Mouse (Mus musculus): ENCODE measurements around the gene Mfsd2a.

DNA sequence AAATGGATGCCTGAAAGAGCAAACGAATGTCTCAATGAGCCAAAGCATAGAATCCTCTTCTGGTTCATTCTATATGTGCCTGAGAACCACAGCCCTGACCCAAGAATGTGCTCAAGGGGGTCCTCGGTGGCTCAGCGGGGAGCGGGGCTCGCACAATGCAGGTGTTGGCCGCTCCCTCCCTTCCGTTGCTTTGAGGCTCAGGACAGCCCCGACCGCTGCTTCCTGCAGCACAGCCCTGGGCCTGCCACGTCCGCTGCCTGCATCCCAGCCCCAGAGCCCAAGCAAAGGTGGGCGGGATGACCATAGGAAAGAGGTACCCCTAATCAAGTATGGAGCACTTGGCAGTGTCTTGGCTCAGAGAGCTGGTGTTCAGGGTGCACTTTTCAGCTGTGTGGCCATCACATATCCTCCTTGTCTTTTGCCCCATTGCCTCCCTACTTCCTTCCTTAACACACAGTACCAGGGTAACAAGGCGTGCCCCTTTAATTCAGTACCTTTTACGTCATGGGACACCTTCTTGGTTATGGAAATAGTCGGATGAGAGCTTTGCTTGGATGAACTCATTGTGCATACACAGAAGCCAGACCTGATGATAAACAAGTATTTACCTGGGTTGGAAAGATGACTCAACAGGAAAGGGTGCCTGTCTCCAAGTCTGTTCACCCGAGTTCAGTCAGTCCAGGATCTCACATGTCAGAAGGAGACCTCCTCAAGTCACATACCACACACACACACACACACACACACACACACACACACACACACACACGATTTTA lies 22.7 kb upstream of the Mfsd2a start:
- TF ChIP-seq CTCF (IDR thresholded peaks at IDR 0.05; ENCODE audit: low read depth) (no peak), EP300 (optimal IDR thresholded peaks at IDR 0.05) (no peak)
